Mouse (Mus musculus): ENCODE results near the gene Ppp2r3c. TPM values are rescaled to one million over a fixed set of nuclear protein-coding genes. Genes with fewer than 3 reads are reported as not detected.

Ppp2r3c gene
- polyA plus RNA-seq, 1 experiment from 2014 or later = 4.3 TPM

DNA sequence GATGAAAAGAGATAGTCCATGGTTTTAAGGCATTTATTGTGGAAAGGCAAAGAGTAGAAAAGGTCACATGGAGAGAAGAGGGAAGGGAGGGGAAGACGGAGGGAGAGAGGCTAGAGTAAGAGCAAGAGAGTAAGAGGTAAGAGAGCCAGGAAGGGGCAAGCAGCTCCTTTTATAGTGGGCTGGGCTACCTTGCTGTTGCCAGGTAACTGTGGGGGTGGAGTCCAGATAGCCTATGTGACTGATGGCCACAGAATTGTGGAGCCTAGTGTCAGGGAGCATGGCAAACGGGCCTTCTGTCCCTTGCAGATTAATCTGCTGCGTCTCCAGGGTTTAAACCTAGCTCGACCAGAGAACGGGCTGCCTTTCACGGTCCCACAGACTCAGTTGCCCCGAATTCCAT lies 9.0 kb upstream of the Ppp2r3c start:
- no peak for DNase-seq
- no peaks in the 10 kb centered on the region for H3K9me3 ChIP-seq (ENCODE audit: low read length)
- H3K36me3 ChIP-seq (replicated peaks; ENCODE audit: insufficient read depth, low read length) = peaks cover 3% of the 10 kb centered on the region; the same call in 1 of the 2 replicates
- no peak overlapping the region for H3K9ac ChIP-seq (replicated peaks)
- H3K4me1 ChIP-seq (ENCODE audit: insufficient read depth) = no peaks in the 10 kb centered on the region
- H3K27me3 ChIP-seq (ENCODE audit: insufficient read depth, low read length) = no peaks in the 10 kb centered on the region
- no peak overlapping the region for H3K4me3 ChIP-seq (ENCODE audit: low read depth, low read length)
- H3K27ac ChIP-seq (ENCODE audit: low read depth) = no peak overlapping the region
- no peak overlapping the region for H3K4me2 ChIP-seq (ENCODE audit: low read depth, low read length)
- no peak for ATAC-seq
- TF ChIP-seq EP300 (IDR thresholded peaks at IDR 0.05; ENCODE audit: low read depth) = no peak
- TF ChIP-seq CTCF (IDR thresholded peaks at IDR 0.05; ENCODE audit: low read depth) = no peak
- 81% methylated on average over 7 of the region's 7 CpGs for WGBS (ENCODE audit: insufficient replicate concordance)

DNA sequence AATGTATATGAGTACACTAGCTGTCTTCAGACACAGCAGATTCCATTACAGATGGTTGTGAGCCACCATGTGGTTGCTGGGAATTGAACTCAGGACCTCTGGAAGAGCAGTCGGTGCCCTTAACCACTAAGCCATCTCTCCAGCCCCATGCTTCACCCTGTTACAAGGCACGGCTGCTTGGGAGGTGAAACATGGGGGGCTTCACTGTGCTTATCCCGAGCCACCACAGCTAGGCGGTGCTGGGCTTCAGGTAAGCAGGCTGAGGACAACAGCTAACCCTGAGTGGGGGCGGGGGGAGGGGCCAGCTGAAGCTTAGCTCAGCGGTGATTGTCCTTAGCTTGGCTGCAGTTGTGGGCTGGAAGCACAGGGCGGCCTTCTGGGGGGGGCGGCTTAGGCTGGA lies 6.7 kb upstream of the Ppp2r3c start:
- WGBS (ENCODE audit: insufficient replicate concordance) = 79% methylated on average over 8 of the region's 8 CpGs
- H3K27ac ChIP-seq (ENCODE audit: low read depth) = no peak overlapping the region
- DNase-seq (no peak), ATAC-seq (no peak)
- no peaks in the 10 kb centered on the region for H3K9me3 ChIP-seq (ENCODE audit: low read length)
- 0 out of 2 replicates have a peak, but pooled peaks cover 2% of the 10 kb centered on the region for H3K4me1 ChIP-seq (ENCODE audit: insufficient read depth)
- no peak overlapping the region for H3K9ac ChIP-seq (replicated peaks)
- peaks cover 3% of the 10 kb centered on the region; the same call in 1 of the 2 replicates for H3K36me3 ChIP-seq (replicated peaks; ENCODE audit: insufficient read depth, low read length)
- TF ChIP-seq EP300 (IDR thresholded peaks at IDR 0.05; ENCODE audit: low read depth) (no peak), CTCF (IDR thresholded peaks at IDR 0.05; ENCODE audit: low read depth) (no peak)
- no peak overlapping the region for H3K4me2 ChIP-seq (ENCODE audit: low read depth, low read length)
- H3K27me3 ChIP-seq (ENCODE audit: insufficient read depth, low read length) = no peaks in the 10 kb centered on the region
- H3K4me3 ChIP-seq (ENCODE audit: low read depth, low read length) = no peak overlapping the region

DNA sequence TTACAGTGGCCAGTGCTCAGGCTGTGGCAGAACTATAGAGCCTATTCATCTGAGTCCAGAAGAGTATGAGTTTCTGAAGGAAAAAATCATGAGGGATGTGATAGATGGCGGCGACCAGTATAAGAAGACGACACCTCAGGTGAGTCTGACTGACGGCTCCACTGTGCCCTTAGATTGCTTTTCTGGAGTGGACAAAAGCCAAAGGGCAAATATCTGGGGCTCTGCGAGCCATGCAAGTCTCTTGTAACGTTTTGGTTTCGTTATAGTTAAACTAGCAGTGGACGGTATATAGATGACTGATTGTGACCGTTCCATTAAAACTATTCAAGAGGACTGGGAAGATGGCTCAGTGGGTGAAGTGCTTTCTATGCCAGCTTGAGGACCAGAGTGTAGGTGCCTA lies 5.9 kb upstream of the Ppp2r3c start:
- peaks cover 6% of the 10 kb centered on the region for H3K4me1 ChIP-seq (ENCODE audit: insufficient read depth)
- DNase-seq (no peak), ATAC-seq (no peak)
- no peak overlapping the region for H3K9ac ChIP-seq (replicated peaks)
- no peak overlapping the region for H3K4me3 ChIP-seq (ENCODE audit: low read depth, low read length)
- no peak for TF ChIP-seq CTCF (IDR thresholded peaks at IDR 0.05; ENCODE audit: low read depth)
- no peaks in the 10 kb centered on the region for H3K27me3 ChIP-seq (ENCODE audit: insufficient read depth, low read length)
- peaks cover 3% of the 10 kb centered on the region; the same call in 1 of the 2 replicates for H3K36me3 ChIP-seq (replicated peaks; ENCODE audit: insufficient read depth, low read length)
- H3K27ac ChIP-seq (ENCODE audit: low read depth) = no peak overlapping the region
- H3K4me2 ChIP-seq (ENCODE audit: low read depth, low read length) = no peak overlapping the region
- 87% methylated on average over 9 of the region's 9 CpGs for WGBS (ENCODE audit: insufficient replicate concordance)
- H3K9me3 ChIP-seq (ENCODE audit: low read length) = no peaks in the 10 kb centered on the region

GRCm38 (mm10) chr12:55307566-55307965 lies 4.8 kb upstream of the Ppp2r3c start:
- DNase-seq (no peak), ATAC-seq (no peak)
- Histone ChIP-seq H3K9me3 (ENCODE audit: low read length) (no peaks in the 10 kb centered on the region), H3K9ac (replicated peaks) (no peak overlapping the region), H3K36me3 (replicated peaks; ENCODE audit: insufficient read depth, low read length) (peaks cover 3% of the 10 kb centered on the region; the same call in 1 of the 2 replicates), H3K4me2 (ENCODE audit: low read depth, low read length) (no peak overlapping the region), H3K4me3 (ENCODE audit: low read depth, low read length) (no peak overlapping the region), H3K4me1 (ENCODE audit: insufficient read depth) (peaks cover 11% of the 10 kb centered on the region), H3K27me3 (ENCODE audit: insufficient read depth, low read length) (no peaks in the 10 kb centered on the region), H3K27ac (ENCODE audit: low read depth) (no peak overlapping the region)
- TF ChIP-seq CTCF (IDR thresholded peaks at IDR 0.05; ENCODE audit: low read depth) = no peak
- no peak for TF ChIP-seq EP300 (IDR thresholded peaks at IDR 0.05; ENCODE audit: low read depth)
- WGBS (ENCODE audit: insufficient replicate concordance) = 86% methylated on average over 6 of the region's 6 CpGs

- H3K9ac ChIP-seq (replicated peaks) = no peak overlapping the region
- H3K9me3 ChIP-seq (ENCODE audit: low read length) = no peaks in the 10 kb centered on the region
- H3K36me3 ChIP-seq (replicated peaks; ENCODE audit: insufficient read depth, low read length) = peaks cover 3% of the 10 kb centered on the region; the same call in 1 of the 2 replicates
- DNase-seq (no peak), ATAC-seq (no peak)
- H3K4me1 ChIP-seq (ENCODE audit: insufficient read depth) = peaks cover 18% of the 10 kb centered on the region
- no peak overlapping the region for H3K27ac ChIP-seq (ENCODE audit: low read depth)
- H3K4me3 ChIP-seq (ENCODE audit: low read depth, low read length) = no peak overlapping the region
- no peaks in the 10 kb centered on the region for H3K27me3 ChIP-seq (ENCODE audit: insufficient read depth, low read length)
- H3K4me2 ChIP-seq (ENCODE audit: low read depth, low read length) = no peak overlapping the region
- WGBS (ENCODE audit: insufficient replicate concordance) = 88% methylated on average over 4 of the region's 4 CpGs
- no peak for TF ChIP-seq CTCF (IDR thresholded peaks at IDR 0.05; ENCODE audit: low read depth)
- TF ChIP-seq EP300 (IDR thresholded peaks at IDR 0.05; ENCODE audit: low read depth) = no peak
Measured at GRCm38 (mm10) chr12:55306371-55306770, 3.6 kb upstream of the Ppp2r3c start.

GRCm38 (mm10) chr12:55301472-55302300 lies 1.1 kb downstream of the Ppp2r3c start:
- Histone ChIP-seq H3K9me3 (ENCODE audit: low read length) (no peaks in the 10 kb centered on the region), H3K36me3 (replicated peaks; ENCODE audit: insufficient read depth, low read length) (peaks cover 17% of the 10 kb centered on the region), H3K27ac (ENCODE audit: low read depth) (peak overlapping the region; percentile 98), H3K4me3 (ENCODE audit: low read depth, low read length) (peak overlapping the region; percentile 81), H3K4me2 (ENCODE audit: low read depth, low read length) (peak overlapping the region; percentile 92), H3K9ac (replicated peaks) (peak overlapping the region; percentile 87), H3K4me1 (ENCODE audit: insufficient read depth) (peaks cover 29% of the 10 kb centered on the region), H3K27me3 (ENCODE audit: insufficient read depth, low read length) (no peaks in the 10 kb centered on the region)
- WGBS (ENCODE audit: insufficient replicate concordance) = 25% methylated on average over 11 of the region's 11 CpGs
- DNase-seq (no peak), ATAC-seq (no peak)
- TF ChIP-seq CTCF (IDR thresholded peaks at IDR 0.05; ENCODE audit: low read depth) = no peak
- TF ChIP-seq EP300 (IDR thresholded peaks at IDR 0.05; ENCODE audit: low read depth) = no peak
